Mouse (Mus musculus): ENCODE measurements around the gene Il1rap.

The Il1rap gene

GRCm38 (mm10) chr16:26610508-26610907, 29.0 kb downstream of the Il1rap start:
- DNase-seq (ENCODE audit: inconsistent age in 2 of 2, low spot score in 1 of 2): no peak

GRCm38 (mm10) chr16:26612499-26613220, 31.2 kb downstream of the Il1rap start:
- no peak for DNase-seq (ENCODE audit: inconsistent age in 2 of 2, low spot score in 1 of 2)

- no peak for DNase-seq (ENCODE audit: inconsistent age in 2 of 2, low spot score in 1 of 2)
Observed at GRCm38 (mm10) chr16:26623141-26623540, 41.6 kb downstream of the Il1rap start.

GRCm38 (mm10) chr16:26626065-26626464, 44.6 kb downstream of the Il1rap start:
- no peak for DNase-seq (ENCODE audit: inconsistent age in 2 of 2, low spot score in 1 of 2)

- DNase-seq (ENCODE audit: inconsistent age in 2 of 2, low spot score in 1 of 2): no peak
Observed at GRCm38 (mm10) chr16:26634800-26635199, 53.3 kb downstream of the Il1rap start.

- no peak for DNase-seq (ENCODE audit: inconsistent age in 2 of 2, low spot score in 1 of 2)
Observed at GRCm38 (mm10) chr16:26643077-26643476, 61.6 kb downstream of the Il1rap start.

GRCm38 (mm10) chr16:26646066-26646465, 64.6 kb downstream of the Il1rap start:
- no peak for DNase-seq (ENCODE audit: inconsistent age in 2 of 2, low spot score in 1 of 2)

- no peak for DNase-seq (ENCODE audit: inconsistent age in 2 of 2, low spot score in 1 of 2)
Observed at GRCm38 (mm10) chr16:26647036-26647435, 65.5 kb downstream of the Il1rap start.

GRCm38 (mm10) chr16:26662722-26663436, 81.4 kb downstream of the Il1rap start:
- DNase-seq (ENCODE audit: inconsistent age in 2 of 2, low spot score in 1 of 2): no peak

- DNase-seq (ENCODE audit: inconsistent age in 2 of 2, low spot score in 1 of 2): no peak
Observed at GRCm38 (mm10) chr16:26666401-26666800, 84.9 kb downstream of the Il1rap start.

- no peak for DNase-seq (ENCODE audit: inconsistent age in 2 of 2, low spot score in 1 of 2)
Observed at GRCm38 (mm10) chr16:26669081-26669480, 87.6 kb downstream of the Il1rap start.

GRCm38 (mm10) chr16:26680381-26680780, 98.9 kb downstream of the Il1rap start:
- DNase-seq (ENCODE audit: inconsistent age in 2 of 2, low spot score in 1 of 2): no peak

- no peak for DNase-seq (ENCODE audit: inconsistent age in 2 of 2, low spot score in 1 of 2)
Observed at GRCm38 (mm10) chr16:26689771-26690170, 108.3 kb downstream of the Il1rap start.

- no peak for DNase-seq (ENCODE audit: inconsistent age in 2 of 2, low spot score in 1 of 2)
Observed at GRCm38 (mm10) chr16:26691294-26691693, 109.8 kb downstream of the Il1rap start.

- DNase-seq (ENCODE audit: inconsistent age in 2 of 2, low spot score in 1 of 2): no peak
Observed at GRCm38 (mm10) chr16:26698076-26698475, 116.6 kb downstream of the Il1rap start.

GRCm38 (mm10) chr16:26700440-26701103, 119.1 kb downstream of the Il1rap start:
- DNase-seq (ENCODE audit: inconsistent age in 2 of 2, low spot score in 1 of 2): no peak

- DNase-seq (ENCODE audit: inconsistent age in 2 of 2, low spot score in 1 of 2): peak in 1 of 2 experiments; percentile 51
Observed at GRCm38 (mm10) chr16:26705658-26706371, 124.3 kb downstream of the Il1rap start.

- DNase-seq (ENCODE audit: inconsistent age in 2 of 2, low spot score in 1 of 2): no peak
Observed at GRCm38 (mm10) chr16:26706503-26706902, 125.0 kb downstream of the Il1rap start.

- no peak for DNase-seq (ENCODE audit: inconsistent age in 2 of 2, low spot score in 1 of 2)
Observed at GRCm38 (mm10) chr16:26710922-26711321, 129.4 kb downstream of the Il1rap start.

- DNase-seq (ENCODE audit: inconsistent age in 2 of 2, low spot score in 1 of 2): no peak
Observed at GRCm38 (mm10) chr16:26713538-26714316, 132.2 kb downstream of the Il1rap start.
